Mouse (Mus musculus): ENCODE measurements around the gene Hemk1.

- TF ChIP-seq CTCF (IDR thresholded peaks at IDR 0.05; ENCODE audit: extremely low read depth, insufficient read length, insufficient replicate concordance, low read depth, low read length) (no peak), POLR2A (IDR thresholded peaks at IDR 0.05; ENCODE audit: low read depth, low read length) (no peak)
Measured at GRCm38 (mm10) chr9:107347586-107348183, 9.5 kb upstream of the Hemk1 start.
